Mouse (Mus musculus): ENCODE data around the gene Magix. TPM values are rescaled to one million over a fixed set of nuclear protein-coding genes. Genes with fewer than 3 reads are reported as not detected.

Gene Magix
- polyA plus RNA-seq (2017; shearing (Covaris generic)), result not detected

GRCm38 (mm10) chrX:7680864-7681263 lies at the start of gene Magix:
Gene Magix, minus strand, starts transcription at chrX:7681251.

GRCm38 (mm10) chrX:7728215-7728921 lies 47.3 kb upstream of the Magix start, which contains the start of gene Praf2:
Gene Praf2, plus strand, starts transcription at chrX:7728439.

GRCm38 (mm10) chrX:7721514-7722281 lies 40.6 kb upstream of the Magix start, which contains the start of gene Gm45208:
Gene Gm45208, plus strand, starts transcription at chrX:7722245.

GRCm38 (mm10) chrX:7714135-7714899 lies 33.3 kb upstream of the Magix start, which contains the start of gene Wdr45:
Gene Wdr45, plus strand, starts transcription at chrX:7714333.

GRCm38 (mm10) chrX:7696954-7697381 lies 15.9 kb upstream of the Magix start, which contains the start of gene Gpkow:
Gene Gpkow, plus strand, starts transcription at chrX:7697131.

GRCm38 (mm10) chrX:7670921-7671623 lies 10.0 kb downstream of the Magix start, which contains the start of gene Plp2:
Gene Plp2, minus strand, starts transcription at chrX:7671390.

GRCm38 (mm10) chrX:7657221-7657639 lies 23.8 kb downstream of the Magix start, which contains the start of gene Prickle3:
Gene Prickle3, plus strand, starts transcription at chrX:7657260.

GRCm38 (mm10) chrX:7638401-7639091 lies 42.5 kb downstream of the Magix start, which contains the start of gene Syp:
Gene Syp, plus strand, starts transcription at chrX:7638471.

Other genes starting within 250 kb of the Magix start
- gene Foxp3, start 107.6 kb downstream of the Magix start, polyA plus RNA-seq (2017; shearing (Covaris generic)), result 100 to 1,000 TPM; 107 to 116 TPM
- 10 to 100 TPM; 18.9 to 19.4 TPM for gene Ppp1r3f, start 107.0 kb downstream of the Magix start, polyA plus RNA-seq (2017; shearing (Covaris generic))
- 10 to 100 TPM; 26.9 to 33.1 TPM for gene Ccdc22, start 75.7 kb downstream of the Magix start, polyA plus RNA-seq (2017; shearing (Covaris generic))
- gene Cacna1f, start 74.2 kb downstream of the Magix start, polyA plus RNA-seq (2017; shearing (Covaris generic)), result under 1 TPM; 0.43 to 0.66 TPM
- 10 to 100 TPM; 11.7 to 11.9 TPM for gene Syp, start 42.8 kb downstream of the Magix start, polyA plus RNA-seq (2017; shearing (Covaris generic))
- 10 to 100 TPM; 28.9 to 30.0 TPM for gene Prickle3, start 24.0 kb downstream of the Magix start, polyA plus RNA-seq (2017; shearing (Covaris generic))
- gene Plp2, start 9.9 kb downstream of the Magix start, polyA plus RNA-seq (2017; shearing (Covaris generic)), result 10 to 100 TPM; 89.2 to 98.4 TPM
- 10 to 100 TPM; 52.1 to 78.0 TPM for gene Gpkow, start 15.9 kb upstream of the Magix start, polyA plus RNA-seq (2017; shearing (Covaris generic))
- 10 to 100 TPM; 75.7 to 78.1 TPM for gene Wdr45, start 33.1 kb upstream of the Magix start, polyA plus RNA-seq (2017; shearing (Covaris generic))
- gene Gm45208, start 41.0 kb upstream of the Magix start, polyA plus RNA-seq (2017; shearing (Covaris generic)), result not detected
- gene Praf2, start 47.2 kb upstream of the Magix start, polyA plus RNA-seq (2017; shearing (Covaris generic)), result 10 to 100 TPM; 36.2 to 40.3 TPM
- under 1 TPM; 0.11 to 0.55 TPM for gene Ccdc120, start 69.7 kb upstream of the Magix start, polyA plus RNA-seq (2017; shearing (Covaris generic))
- 10 to 100 TPM; 30.6 to 35.2 TPM for gene Tfe3, start 81.3 kb upstream of the Magix start, polyA plus RNA-seq (2017; shearing (Covaris generic))
- gene Gripap1, start 108.5 kb upstream of the Magix start, polyA plus RNA-seq (2017; shearing (Covaris generic)), result 10 to 100 TPM; 95.0 to 98.3 TPM
- gene Kcnd1, start 141.0 kb upstream of the Magix start, polyA plus RNA-seq (2017; shearing (Covaris generic)), result 1 to 10 TPM in 1 of 2 experiments, under 1 TPM in 1; 0.69 to 2.4 TPM
- 100 to 1,000 TPM; 196 to 198 TPM for gene Otud5, start 160.1 kb upstream of the Magix start, polyA plus RNA-seq (2017; shearing (Covaris generic))
- 10 to 100 TPM; 51.7 to 86.2 TPM for gene Pim2, start 197.0 kb upstream of the Magix start, polyA plus RNA-seq (2017; shearing (Covaris generic))
- gene Slc35a2, start 202.8 kb upstream of the Magix start, polyA plus RNA-seq (2017; shearing (Covaris generic)), result 10 to 100 TPM; 39.3 to 39.5 TPM
- gene Pqbp1, start 218.0 kb upstream of the Magix start, polyA plus RNA-seq (2017; shearing (Covaris generic)), result 100 to 1,000 TPM; 144 to 146 TPM
- gene Timm17b, start 218.1 kb upstream of the Magix start, polyA plus RNA-seq (2017; shearing (Covaris generic)), result 100 to 1,000 TPM; 130 to 136 TPM
- not detected for gene Gm10491, start 226.6 kb upstream of the Magix start, polyA plus RNA-seq (2017; shearing (Covaris generic))
- not detected for gene Gm10490, start 228.3 kb upstream of the Magix start, polyA plus RNA-seq (2017; shearing (Covaris generic))
- gene Pcsk1n, start 238.6 kb upstream of the Magix start, polyA plus RNA-seq (2017; shearing (Covaris generic)), result under 1 TPM in 1 of 2 experiments, not detected in 1; 0.38 TPM
- gene Eras, start 247.4 kb upstream of the Magix start, polyA plus RNA-seq (2017; shearing (Covaris generic)), result under 1 TPM in 1 of 2 experiments, not detected in 1; 0.44 TPM

All from inflammation-experienced regulatory T-cells (primary cell).